Mouse (Mus musculus) thymus, adult 2 months (tissue): ENCODE data around the gene Btf3l4. TPM values are rescaled to one million over a fixed set of nuclear protein-coding genes. Genes with fewer than 3 reads are reported as not detected.

Experiments
- DNase-seq: peaks from one replicate; pipeline ENCODE4 v3.0.0; 2021
- H3K27ac ChIP-seq: fragments of 200-500 bp; 2 replicates; pipeline ENCODE4 v1.5.1; 2012; ENCODE audit warnings: low read length, control low read depth; ENCODE audit not compliant: control insufficient read depth, insufficient read depth
- H3K27me3 ChIP-seq: fragments of 200-500 bp; 2 replicates; pipeline ENCODE4 v1.6.1; 2012; ENCODE audit warnings: mild to moderate bottlenecking, low read length, moderate library complexity, mixed read lengths; ENCODE audit not compliant: control insufficient read depth, insufficient read depth
- H3K36me3 ChIP-seq: fragments of 200-500 bp; 2 replicates; pipeline ENCODE4 v1.6.1; 2012; ENCODE audit warnings: mild to moderate bottlenecking, low read length, moderate library complexity; ENCODE audit not compliant: control insufficient read depth, insufficient read depth
- H3K4me1 ChIP-seq: fragments of 200-500 bp; replicated peaks from 2 replicates; pipeline ENCODE4 v1.6.1; 2012; ENCODE audit warnings: low read length; ENCODE audit not compliant: control insufficient read depth, insufficient read depth
- H3K4me3 ChIP-seq: fragments of 200-500 bp; 2 replicates; pipeline ENCODE4 v1.5.1; 2012; ENCODE audit warnings: mild to moderate bottlenecking, low read length, control low read depth, moderate library complexity; ENCODE audit not compliant: control insufficient read depth, insufficient read depth
- CTCF ChIP-seq: fragments of 200-500 bp; IDR thresholded peaks from 2 replicates; pipeline ENCODE4 v1.5.1; 2012; ENCODE audit warnings: mild to moderate bottlenecking, control low read depth, low read length, moderate library complexity, borderline replicate concordance; ENCODE audit not compliant: control insufficient read depth, poor library complexity, insufficient read depth; ENCODE audit errors: extremely low read depth
- POLR2A ChIP-seq: fragments of 200-500 bp; IDR thresholded peaks from 2 replicates; pipeline ENCODE4 v1.6.1; 2012; ENCODE audit warnings: mild to moderate bottlenecking, low read length, control low read depth, moderate library complexity; ENCODE audit not compliant: control insufficient read depth, poor library complexity, insufficient read depth; ENCODE audit errors: extremely low read depth
- WGBS: fragments of 180-500 bp; shearing (Covaris S2); methylation state at CpG from one replicate; pipeline ENCODE4 v1.1.7; 2018; 5-methylcytosine and 5-hydroxymethylcytosine counted together
- polyA plus RNA-seq: library from polyadenylated mRNA; depleted of rRNA; stranded (reverse); fragments of >200 nt; gene quantifications from 2 replicates; pipeline ENCODE4 v1.2.3, GENCODE M21; 2012

Gene Btf3l4
- polyA plus RNA-seq, 1 experiment = 19.3 TPM

DNA sequence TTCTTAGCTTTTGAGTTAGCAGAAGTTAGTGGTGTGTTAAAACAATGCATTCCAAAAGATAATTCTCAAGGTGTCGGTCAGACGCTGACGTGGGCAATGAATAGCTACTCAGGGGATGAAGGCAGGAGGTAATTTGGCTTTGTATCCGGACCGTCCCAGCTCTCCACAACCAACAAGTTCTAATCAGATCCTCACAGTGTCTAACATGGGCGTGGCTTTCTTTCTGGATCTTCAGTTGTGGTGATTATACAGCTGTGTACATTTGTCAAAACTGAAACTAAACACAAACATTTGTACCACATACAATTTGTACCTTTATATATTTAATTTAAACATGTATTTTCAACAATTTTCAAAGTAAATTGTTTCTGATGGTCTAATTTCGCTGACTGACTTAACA is 33.4 kb upstream of the Btf3l4 start:
- TF ChIP-seq CTCF = no peak
- TF ChIP-seq POLR2A = no peak
- WGBS = 94% methylated on average over 7 of the region's 7 CpGs
- H3K27me3 ChIP-seq = no peaks in the 10 kb centered on the region

DNA sequence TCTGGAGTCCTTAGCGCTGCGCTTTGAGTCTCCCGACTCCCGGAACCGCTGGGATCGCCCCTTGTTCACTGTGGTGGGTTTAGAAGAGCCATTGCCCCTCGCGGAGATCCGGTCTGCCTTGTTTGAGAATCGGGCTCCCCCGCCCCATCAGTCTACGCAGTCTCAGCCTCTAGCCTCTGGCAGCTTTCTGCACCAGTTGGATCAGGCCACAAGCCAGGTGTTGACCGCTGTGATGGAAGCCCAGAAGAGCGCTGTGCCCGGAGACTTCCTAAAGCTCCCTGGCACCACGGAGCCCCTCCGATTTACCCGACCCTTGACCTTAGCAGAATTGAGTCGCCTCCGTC is 15.1 kb upstream of the Btf3l4 start, which contains the start of gene A730015C16Rik:
Gene A730015C16Rik (minus strand): TSS at position 115 of the 344 bp plus-strand sequence.
- TF ChIP-seq CTCF = peak; percentile 1; the same call in 1 of the 2 replicates
- no peak for TF ChIP-seq POLR2A
- WGBS = 9% methylated on average over 20 of the region's 20 CpGs
- H3K36me3 ChIP-seq = no peaks in the 10 kb centered on the region
- DNase-seq = peak; percentile 25
- peaks cover 6% of the 10 kb centered on the region for H3K4me1 ChIP-seq
- no peaks in the 10 kb centered on the region for H3K27me3 ChIP-seq
- H3K4me3 ChIP-seq = peak within 1 kb of the TSS; percentile 99
- H3K27ac ChIP-seq = no peak within 1 kb of the TSS; the same call in 1 of the 2 replicates

More for the DNA sequence above, 33.4 kb upstream of the Btf3l4 start:
- DNase-seq = no peak
- Histone ChIP-seq H3K36me3 (peaks cover 4% of the 10 kb centered on the region; the same call in 1 of the 2 replicates), H3K4me1 (no peaks in the 10 kb centered on the region), H3K4me3 (no peak overlapping the region), H3K27ac (no peak overlapping the region)

DNA sequence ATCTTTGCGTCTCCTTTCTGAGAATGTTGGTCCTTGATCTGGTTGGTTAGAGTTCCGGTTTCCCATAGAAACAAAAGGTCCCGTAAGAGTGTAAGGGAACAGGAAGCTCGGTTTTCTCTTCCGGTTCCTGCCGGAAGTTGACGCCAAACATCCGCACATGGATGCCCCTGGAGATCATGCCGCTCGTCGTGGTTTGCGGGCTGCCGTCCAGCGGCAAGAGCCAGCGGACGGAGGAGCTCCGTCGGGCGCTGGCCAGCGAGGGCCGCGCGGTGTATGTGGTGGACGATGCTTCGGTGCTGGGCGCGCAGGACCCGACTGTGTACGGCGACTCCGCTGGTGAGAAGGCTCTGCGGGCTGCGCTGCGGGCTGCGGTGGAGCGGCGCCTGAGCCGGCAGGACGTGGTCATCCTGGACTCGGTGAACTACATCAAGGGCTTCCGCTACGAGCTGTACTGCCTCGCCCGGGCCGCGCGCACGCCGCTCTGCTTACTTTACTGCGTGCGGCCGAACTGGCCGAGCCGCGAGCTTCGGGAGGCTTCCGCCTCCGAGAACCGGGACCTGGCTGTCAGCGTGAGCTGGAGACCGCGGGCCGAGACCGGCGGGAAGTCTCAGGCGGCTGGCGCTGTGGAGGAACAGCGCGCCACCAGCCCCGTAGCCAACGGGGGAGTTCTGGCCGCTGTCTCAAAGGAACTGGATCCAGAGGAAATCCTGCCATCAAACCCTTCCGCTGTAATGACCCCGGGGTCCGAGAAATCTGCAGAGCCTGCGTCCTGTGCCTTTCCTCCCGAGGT is 14.5 kb upstream of the Btf3l4 start, which contains the start of gene Kti12:
Gene Kti12 (plus strand): TSS at position 71 of the 790 bp plus-strand sequence.
- H3K36me3 ChIP-seq = no peaks in the 10 kb centered on the region
- H3K27me3 ChIP-seq = no peaks in the 10 kb centered on the region
- peak within 1 kb of the TSS; percentile 99 for H3K4me3 ChIP-seq
- peak; percentile 78 for DNase-seq
- peaks cover 6% of the 10 kb centered on the region for H3K4me1 ChIP-seq
- H3K27ac ChIP-seq = no peak within 1 kb of the TSS; the same call in 1 of the 2 replicates
- under 1% methylated on average over 77 of the region's 77 CpGs for WGBS
- 0 out of 2 replicates have a peak, but pooled peaks have one; percentile 36 for TF ChIP-seq POLR2A
- TF ChIP-seq CTCF = peak; percentile 22; the same call in 1 of the 2 replicates

DNA sequence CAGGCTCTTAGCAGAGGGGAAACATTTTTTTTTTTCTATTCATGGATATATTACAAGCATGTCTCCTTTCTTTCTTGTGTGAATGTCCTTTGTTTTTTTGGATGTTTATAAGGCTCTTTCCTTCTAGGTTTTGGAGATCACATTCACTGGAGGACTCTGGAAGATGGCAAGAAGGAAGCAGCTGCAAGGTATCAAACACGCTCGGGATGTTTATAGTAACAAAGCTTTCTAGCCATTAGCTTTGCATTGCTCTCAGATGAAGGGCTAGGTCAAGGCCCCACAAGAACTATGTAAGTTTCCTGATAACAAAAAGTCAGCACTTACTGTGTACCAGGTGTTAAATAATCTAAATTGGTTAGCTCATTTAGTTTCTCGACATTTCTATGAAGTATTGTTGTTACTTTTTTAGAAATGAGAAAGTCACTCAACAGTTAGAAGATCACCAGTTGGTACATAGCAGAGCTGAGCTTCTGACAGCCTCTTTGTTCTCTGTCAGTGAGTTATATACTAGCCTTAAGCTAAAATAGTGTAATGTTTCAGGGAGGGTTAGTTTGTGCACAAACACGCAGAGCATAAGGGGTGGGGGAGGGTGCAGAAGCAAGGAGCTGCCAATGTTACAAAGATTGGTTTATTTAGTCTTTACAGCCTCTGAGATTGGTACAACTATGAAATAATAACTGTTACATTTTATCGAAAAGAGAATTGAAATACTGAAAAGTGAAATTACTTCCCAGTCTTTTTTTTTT is 12.6 kb upstream of the Btf3l4 start:
- no peak overlapping the region for H3K4me3 ChIP-seq
- no peak for DNase-seq
- no peak overlapping the region for H3K27ac ChIP-seq
- whole genome bisulfite sequencing = 95% methylated on average over 5 of the region's 5 CpGs
- H3K4me1 ChIP-seq = peaks cover 6% of the 10 kb centered on the region
- H3K27me3 ChIP-seq = no peaks in the 10 kb centered on the region
- H3K36me3 ChIP-seq = no peaks in the 10 kb centered on the region
- TF ChIP-seq POLR2A = no peak
- no peak for TF ChIP-seq CTCF

DNA sequence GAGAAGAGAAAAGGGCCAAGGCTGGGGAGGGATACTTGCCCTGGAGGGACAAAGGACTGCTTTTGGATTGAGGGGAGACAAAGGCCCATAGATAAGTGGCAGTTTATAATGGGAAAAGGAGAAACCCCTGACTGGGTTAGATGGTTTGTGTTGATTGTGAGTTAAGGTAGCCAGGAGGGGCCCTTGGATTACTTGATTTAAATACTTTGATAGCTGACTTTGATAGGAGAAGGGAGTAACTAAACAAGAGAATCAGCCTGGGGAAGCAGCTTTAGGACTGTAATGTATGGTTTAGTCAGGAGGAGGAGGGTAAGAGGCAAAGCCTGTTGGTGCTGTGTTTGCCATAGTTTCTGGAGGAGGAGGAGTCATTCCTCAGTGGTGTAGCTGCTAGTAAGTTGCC is 9.9 kb upstream of the Btf3l4 start:
- no peak for DNase-seq
- Histone ChIP-seq H3K27ac (no peak overlapping the region), H3K4me3 (no peak overlapping the region), H3K4me1 (peaks cover 1% of the 10 kb centered on the region), H3K36me3 (no peaks in the 10 kb centered on the region), H3K27me3 (no peaks in the 10 kb centered on the region)
- TF ChIP-seq POLR2A (no peak), CTCF (no peak)

DNA sequence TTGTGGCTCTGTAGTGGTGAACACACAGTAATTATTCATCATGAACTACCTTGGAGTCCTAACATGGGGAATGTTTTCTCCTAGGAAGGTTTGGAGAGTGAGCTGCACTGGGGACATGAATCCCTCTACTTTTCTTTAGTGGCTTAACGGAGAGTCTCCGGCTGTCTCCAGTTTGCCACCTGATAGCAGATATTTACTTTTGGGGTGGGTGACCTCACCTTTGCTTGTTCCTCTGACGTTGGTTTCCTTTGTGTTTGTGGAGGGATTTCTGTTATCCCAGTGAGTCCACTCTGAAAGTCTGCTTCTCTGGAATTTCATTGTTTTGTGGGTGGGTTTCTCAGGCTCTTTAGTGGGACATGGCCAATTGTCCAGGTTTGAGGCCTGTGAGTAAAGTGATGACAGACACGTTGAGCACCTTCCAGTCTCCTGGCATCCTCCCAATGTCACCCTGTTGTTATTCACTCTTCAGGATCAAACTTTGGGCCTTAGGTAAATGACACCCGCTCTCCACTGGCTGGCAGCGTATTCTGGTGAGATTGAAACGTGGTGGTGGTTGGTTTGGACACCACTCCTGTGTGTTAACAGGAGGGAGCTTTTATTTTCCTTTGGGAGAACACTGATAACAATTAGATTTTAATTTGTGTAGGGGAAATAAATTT is 8.6 kb upstream of the Btf3l4 start:
- TF ChIP-seq CTCF (no peak), POLR2A (no peak)
- no peak for DNase-seq
- Histone ChIP-seq H3K27ac (no peak overlapping the region), H3K27me3 (no peaks in the 10 kb centered on the region), H3K4me1 (no peaks in the 10 kb centered on the region), H3K36me3 (no peaks in the 10 kb centered on the region), H3K4me3 (no peak overlapping the region)
- WGBS = 93% methylated on average over 7 of the region's 7 CpGs
